Mouse (Mus musculus) embryonic facial prominence, embryonic 10.5 days (tissue): ENCODE results near the gene 1300017J02Rik. TPM values are rescaled to one million over a fixed set of nuclear protein-coding genes. Genes with fewer than 3 reads are reported as not detected.

Experiments
- DNase-seq: peaks from one replicate; pipeline ENCODE4 v3.0.0-alpha.2; 2017; ENCODE audit warnings: low spot score
- H3K27ac ChIP-seq: fragments of 300-500 bp; sonication (generic); replicated peaks from 2 replicates; pipeline ENCODE4 v1.5.1; 2016; ENCODE audit warnings: mild to moderate bottlenecking
- H3K27me3 ChIP-seq: fragments of 300-500 bp; sonication (generic); replicated peaks from 2 replicates; pipeline ENCODE4 v1.6.1; 2016; ENCODE audit warnings: low read depth, mild to moderate bottlenecking; ENCODE audit not compliant: poor library complexity, severe bottlenecking
- H3K36me3 ChIP-seq: fragments of 300-500 bp; sonication (generic); replicated peaks from 2 replicates; pipeline ENCODE4 v1.6.1; 2016; ENCODE audit warnings: mild to moderate bottlenecking, moderate library complexity
- H3K4me1 ChIP-seq: fragments of 300-500 bp; sonication (generic); 2 replicates; pipeline ENCODE4 v1.6.1; 2016
- H3K4me3 ChIP-seq: fragments of 300-500 bp; sonication (generic); 2 replicates; pipeline ENCODE4 v1.5.1; 2016; ENCODE audit warnings: mild to moderate bottlenecking, moderate library complexity
- H3K9me3 ChIP-seq: fragments of 300-500 bp; sonication (generic); 2 replicates; pipeline ENCODE4 v1.6.1; 2016; ENCODE audit warnings: mild to moderate bottlenecking
- WGBS: fragments of 180-500 bp; shearing (Covaris S2); methylation state at CpG from one replicate; pipeline ENCODE4 v1.1.7; 2016; 5-methylcytosine and 5-hydroxymethylcytosine counted together
- polyA plus RNA-seq: library from polyadenylated mRNA; unstranded; fragments of >200 nt; fragmentation: Nextera tagmentation; extraction: Ambion mirVana; gene quantifications from 2 replicates; pipeline ENCODE4 v1.2.1, GENCODE M21; 2016

1300017J02Rik gene
- polyA plus RNA-seq, 1 experiment from 2014 or later: 4.0 TPM

DNA sequence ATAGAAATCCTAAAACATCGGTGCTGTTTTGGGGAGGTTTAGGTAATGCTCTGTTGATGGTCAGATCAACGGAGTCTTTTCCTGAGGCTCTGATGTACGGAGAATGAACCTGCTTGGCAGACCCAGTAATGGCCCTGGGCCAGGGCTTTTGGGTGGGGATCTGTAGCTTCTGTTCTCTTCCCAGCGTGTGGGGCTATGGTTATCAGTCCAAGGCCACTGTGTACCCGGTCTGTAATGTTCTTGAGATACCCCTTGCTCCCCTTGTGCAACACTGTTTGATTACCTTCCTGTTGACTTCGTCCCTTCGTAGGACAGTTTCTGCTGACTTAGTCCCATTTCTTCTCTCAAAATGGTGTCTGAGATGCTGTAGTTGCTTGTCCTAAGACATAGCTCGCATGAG, 3.8 kb downstream of the 1300017J02Rik start:
- 0 out of 2 replicates have a peak, but pooled peaks cover 3% of the 10 kb centered on the region for H3K36me3 ChIP-seq
- WGBS: 93% methylated on average over 8 of the region's 8 CpGs
- H3K9me3 ChIP-seq: no peaks in the 10 kb centered on the region
- no peaks in the 10 kb centered on the region for H3K27me3 ChIP-seq
- no peaks in the 10 kb centered on the region; the same call in 1 of the 2 replicates for H3K4me1 ChIP-seq
- no peak overlapping the region for H3K4me3 ChIP-seq
- DNase-seq: no peak
- no peak overlapping the region for H3K27ac ChIP-seq

GRCm38 (mm10) chr9:103294507-103294906, 10.4 kb downstream of the 1300017J02Rik start:
- Histone ChIP-seq H3K27ac (no peak overlapping the region), H3K4me1 (no peaks in the 10 kb centered on the region), H3K27me3 (no peaks in the 10 kb centered on the region), H3K4me3 (no peak overlapping the region), H3K36me3 (0 out of 2 replicates have a peak, but pooled peaks cover 2% of the 10 kb centered on the region), H3K9me3 (no peaks in the 10 kb centered on the region)
- no peak for DNase-seq
- WGBS: 94% methylated on average over 2 of the region's 2 CpGs

DNA sequence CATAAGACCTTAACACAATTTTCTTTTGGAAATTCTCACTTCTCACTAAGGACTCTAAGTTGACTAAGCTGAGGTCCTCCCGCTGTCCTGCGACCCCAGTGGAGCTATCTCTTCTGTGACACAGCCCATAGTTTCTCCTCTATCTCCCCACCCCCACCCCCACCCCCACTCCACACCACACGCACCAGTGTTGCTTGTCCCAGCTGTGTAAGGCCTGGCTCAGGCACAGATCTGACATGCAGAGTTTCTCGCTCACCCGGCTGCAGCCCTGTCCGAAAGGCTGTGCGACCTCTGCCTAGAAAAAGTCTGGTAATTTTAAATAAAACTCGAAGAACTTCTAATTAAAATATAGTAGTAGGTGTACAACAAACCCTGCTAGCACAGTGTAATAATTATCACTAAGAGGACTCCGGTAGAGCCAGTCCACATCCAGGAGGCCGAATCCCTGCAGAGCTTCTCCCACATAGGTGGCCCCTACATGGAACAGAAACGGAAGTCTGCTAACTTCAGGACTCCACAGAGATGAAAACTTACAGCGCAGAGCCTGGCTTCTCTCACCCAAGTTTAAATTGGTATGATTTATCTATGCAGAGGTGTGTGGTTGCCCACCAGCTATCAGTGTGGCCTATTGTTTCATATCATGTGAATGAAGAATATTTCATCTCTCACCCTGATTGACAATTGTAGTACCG, 16.2 kb downstream of the 1300017J02Rik start:
- no peak for DNase-seq
- WGBS: 88% methylated on average over 13 of the region's 13 CpGs
- H3K27me3 ChIP-seq: no peaks in the 10 kb centered on the region
- no peak overlapping the region for H3K4me3 ChIP-seq
- no peaks in the 10 kb centered on the region for H3K36me3 ChIP-seq
- no peak overlapping the region for H3K27ac ChIP-seq
- H3K4me1 ChIP-seq: peaks cover 9% of the 10 kb centered on the region; the same call in 1 of the 2 replicates
- no peaks in the 10 kb centered on the region for H3K9me3 ChIP-seq

GRCm38 (mm10) chr9:103287840-103288488, 16.9 kb downstream of the 1300017J02Rik start:
- Histone ChIP-seq H3K36me3 (no peaks in the 10 kb centered on the region), H3K4me1 (peaks cover 9% of the 10 kb centered on the region; the same call in 1 of the 2 replicates), H3K27ac (no peak overlapping the region; the same call in 1 of the 2 replicates), H3K9me3 (no peaks in the 10 kb centered on the region), H3K4me3 (0 out of 2 replicates have a peak overlapping the region, but pooled peaks have one; percentile 25), H3K27me3 (no peaks in the 10 kb centered on the region)
- 84% methylated on average over 19 of the region's 19 CpGs for WGBS
- DNase-seq: no peak

GRCm38 (mm10) chr9:103286901-103287422, 17.9 kb downstream of the 1300017J02Rik start:
- Histone ChIP-seq H3K4me3 (no peak overlapping the region), H3K27me3 (no peaks in the 10 kb centered on the region), H3K36me3 (no peaks in the 10 kb centered on the region), H3K27ac (peak overlapping the region; percentile 40; the same call in 1 of the 2 replicates), H3K9me3 (no peaks in the 10 kb centered on the region), H3K4me1 (peaks cover 9% of the 10 kb centered on the region; the same call in 1 of the 2 replicates)
- 66% methylated on average over 13 of the region's 13 CpGs for WGBS
- no peak for DNase-seq

DNA sequence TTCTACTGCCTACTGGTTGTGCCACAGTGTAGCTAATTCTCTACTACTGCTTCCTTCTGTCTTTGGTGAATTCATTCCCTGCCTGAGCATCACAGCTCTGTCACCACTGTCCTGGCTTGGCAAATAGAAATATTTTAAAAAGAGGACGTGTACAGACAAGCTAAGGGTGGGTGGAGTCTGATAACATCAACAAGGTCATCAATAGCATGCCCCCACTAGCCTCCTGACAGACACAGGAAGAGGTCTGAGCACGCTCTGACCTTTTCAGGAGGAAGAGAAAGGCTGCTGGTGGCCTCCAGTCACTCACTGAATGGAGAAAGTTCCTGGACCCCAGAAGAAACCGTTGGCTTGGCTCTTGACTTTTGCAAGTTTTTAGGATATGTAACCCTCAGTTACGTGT, 18.5 kb downstream of the 1300017J02Rik start:
- Histone ChIP-seq H3K4me3 (no peak overlapping the region), H3K9me3 (no peaks in the 10 kb centered on the region), H3K27ac (no peak overlapping the region), H3K4me1 (peaks cover 9% of the 10 kb centered on the region; the same call in 1 of the 2 replicates), H3K36me3 (no peaks in the 10 kb centered on the region), H3K27me3 (no peaks in the 10 kb centered on the region)
- no peak for DNase-seq
- WGBS: 52% methylated on average over 4 of the region's 4 CpGs

DNA sequence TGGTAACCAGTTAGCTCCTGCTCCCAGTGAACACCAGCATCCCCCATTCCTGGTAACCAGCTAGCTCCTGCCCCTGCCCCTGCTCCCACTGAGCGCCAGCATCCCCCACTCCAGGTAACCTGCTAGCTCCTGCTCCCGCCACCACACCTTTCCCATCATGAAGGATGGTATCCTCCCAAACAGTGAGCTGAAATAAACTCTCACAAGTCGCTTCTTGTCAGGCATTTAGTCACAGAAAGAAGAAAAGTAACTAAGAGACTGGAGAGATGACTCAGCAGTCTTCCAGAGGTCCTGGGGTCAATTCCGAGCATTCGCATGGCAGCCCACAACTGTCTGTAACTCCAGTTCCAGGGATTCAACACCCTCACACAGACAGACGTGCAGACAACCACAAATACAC, 28.0 kb downstream of the 1300017J02Rik start:
- WGBS: 83% methylated on average over 6 of the region's 6 CpGs
- Histone ChIP-seq H3K27me3 (no peaks in the 10 kb centered on the region), H3K36me3 (no peaks in the 10 kb centered on the region)

DNA sequence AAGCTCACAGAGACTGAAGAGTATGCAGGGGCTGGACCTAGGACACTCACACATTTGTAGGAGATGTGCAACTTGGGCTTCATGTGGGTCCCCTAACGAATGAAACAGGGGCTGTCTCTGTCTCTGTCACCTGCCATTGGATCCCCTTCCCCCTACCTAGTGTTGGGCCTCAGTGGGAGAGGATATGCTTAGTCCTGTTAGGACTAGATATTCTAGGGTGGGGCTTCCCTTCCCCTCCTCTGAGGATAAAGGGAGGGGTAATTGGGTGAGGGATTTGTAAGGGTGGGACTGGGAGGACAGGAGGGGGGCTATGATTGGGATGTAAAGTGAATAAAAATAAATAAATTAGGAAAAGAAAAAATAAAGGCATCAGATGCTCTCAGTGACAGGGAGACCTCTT, 29.2 kb downstream of the 1300017J02Rik start:
- Histone ChIP-seq H3K4me1 (no peaks in the 10 kb centered on the region), H3K27ac (no peak overlapping the region), H3K4me3 (no peak overlapping the region), H3K36me3 (no peaks in the 10 kb centered on the region), H3K9me3 (no peaks in the 10 kb centered on the region), H3K27me3 (no peaks in the 10 kb centered on the region)
- DNase-seq: no peak
- WGBS: 70% methylated on average over 1 of the region's 1 CpGs

More for the DNA sequence above, 28.0 kb downstream of the 1300017J02Rik start:
- H3K27ac ChIP-seq: no peak overlapping the region
- H3K4me3 ChIP-seq: no peak overlapping the region
- no peaks in the 10 kb centered on the region for H3K4me1 ChIP-seq
- DNase-seq: no peak
- no peaks in the 10 kb centered on the region for H3K9me3 ChIP-seq

DNA sequence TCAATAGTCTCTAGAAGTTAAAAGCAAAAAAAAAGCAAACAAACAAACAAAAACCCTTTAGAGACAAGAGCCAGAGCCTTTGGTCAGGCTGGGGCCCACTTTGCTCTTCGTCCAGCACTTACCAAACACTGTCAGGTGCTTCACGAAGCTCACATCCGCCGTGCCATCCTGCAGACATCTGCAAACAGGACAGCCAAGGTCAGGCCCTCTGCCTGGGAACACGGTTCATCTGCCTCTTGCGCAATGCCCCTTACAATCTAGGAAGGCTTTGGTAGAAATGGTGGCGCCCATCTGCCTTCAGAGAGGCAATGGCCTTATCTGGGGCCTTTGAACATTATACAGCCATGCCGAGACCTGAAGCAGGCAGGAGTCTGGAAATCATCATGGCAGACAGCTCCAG, 30.1 kb downstream of the 1300017J02Rik start:
- no peak overlapping the region for H3K27ac ChIP-seq
- no peak overlapping the region for H3K4me3 ChIP-seq
- H3K4me1 ChIP-seq: no peaks in the 10 kb centered on the region
- 88% methylated on average over 8 of the region's 8 CpGs for WGBS
- no peak for DNase-seq
- H3K9me3 ChIP-seq: no peaks in the 10 kb centered on the region
- no peaks in the 10 kb centered on the region for H3K27me3 ChIP-seq
- H3K36me3 ChIP-seq: no peaks in the 10 kb centered on the region

DNA sequence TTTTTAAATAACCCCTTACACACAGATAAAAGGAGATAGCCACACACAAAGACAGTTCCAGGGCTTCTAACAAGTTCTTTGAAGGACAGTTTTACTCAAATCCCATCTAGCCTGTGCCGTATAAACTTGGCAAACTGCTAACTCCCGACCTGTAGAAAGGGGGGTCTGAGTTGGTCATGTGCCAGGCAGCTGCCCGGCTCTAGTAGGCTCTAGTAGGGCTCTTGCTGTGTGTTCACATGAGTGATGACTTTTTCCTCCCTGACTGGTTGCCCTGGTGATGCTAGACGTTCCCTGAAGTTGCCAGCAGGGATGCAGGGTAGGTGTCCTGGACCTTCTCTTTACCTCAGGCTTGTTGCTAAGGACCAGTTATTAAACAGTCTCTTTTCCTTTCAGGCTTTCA, 33.8 kb downstream of the 1300017J02Rik start:
- H3K4me3 ChIP-seq: no peak overlapping the region
- H3K36me3 ChIP-seq: no peaks in the 10 kb centered on the region
- H3K27me3 ChIP-seq: no peaks in the 10 kb centered on the region
- H3K9me3 ChIP-seq: no peaks in the 10 kb centered on the region
- no peaks in the 10 kb centered on the region for H3K4me1 ChIP-seq
- 65% methylated on average over 4 of the region's 4 CpGs for WGBS
- H3K27ac ChIP-seq: no peak overlapping the region
- no peak for DNase-seq

- Histone ChIP-seq H3K27ac (no peak overlapping the region), H3K27me3 (no peaks in the 10 kb centered on the region), H3K9me3 (no peaks in the 10 kb centered on the region), H3K4me1 (no peaks in the 10 kb centered on the region), H3K4me3 (no peak overlapping the region), H3K36me3 (no peaks in the 10 kb centered on the region)
- DNase-seq: no peak
- 84% methylated on average over 4 of the region's 4 CpGs for WGBS
These were observed 39.1 kb downstream of the 1300017J02Rik start for GRCm38 (mm10) chr9:103265778-103266177.

- 85% methylated on average over 5 of the region's 5 CpGs for WGBS
- H3K27me3 ChIP-seq: no peaks in the 10 kb centered on the region
These were observed 52.0 kb downstream of the 1300017J02Rik start for GRCm38 (mm10) chr9:103252906-103253305.

More at GRCm38 (mm10) chr9:103252906-103253305, 52.0 kb downstream of the 1300017J02Rik start:
- Histone ChIP-seq H3K4me1 (no peaks in the 10 kb centered on the region), H3K36me3 (no peaks in the 10 kb centered on the region), H3K4me3 (no peak overlapping the region), H3K9me3 (peaks cover 2% of the 10 kb centered on the region; the same call in 1 of the 2 replicates), H3K27ac (no peak overlapping the region)
- DNase-seq: no peak
